9 mouse cellular contexts compared by ENCODE assay signal in genomic region chr14:46604886-46605531, GRCm38 (mm10).
DNase-seq lines count a peak whose midpoint lies in the region; ATAC-seq lines count a peak whose summit lies in the region.
"Had no signal": no experiment of that assay in that cellular context is flagged by ENCODE, and none has a peak within 500 bp of the region (broad histone marks: within the 10 kb centered on the region; RNA-seq: fewer than 3 reads in every experiment).

No protein-coding gene starts in this region.

- no peak overlapping the region for H3K9ac ChIP-seq in hindbrain, embryonic 11.5 days (ENCODE audit: low read depth, low read length)

- peak overlapping the region; percentile 21; the same call in 1 of the 2 replicates for H3K4me2 ChIP-seq in hindbrain, embryonic 11.5 days (replicated peaks; ENCODE audit: low read depth, low read length)

- no peak overlapping the region for H3K27ac ChIP-seq in hindbrain, embryonic 11.5 days (ENCODE audit: low read depth, low read length)
- H3K27ac ChIP-seq: macrophage had no signal

- DNase-seq in heart, adult 11 months, result peak; percentile 88
- no peak for DNase-seq in heart, adult 9 months (ENCODE audit: low spot score in 2 of 2)
- DNase-seq in cerebellum, postnatal 10 days, result peak; percentile 55 to 67
- DNase-seq in hindbrain, embryonic 11.5 days (ENCODE audit: low spot score), result peak; percentile 56
- DNase-seq in mesoderm, embryonic 11.5 days (ENCODE audit: low read depth, low spot score), result peak; percentile 89
- no peak for DNase-seq in ovary, adult 18-20 months (ENCODE audit: low spot score)
- no peak for DNase-seq in layer of hippocampus, adult 9-10 months (ENCODE audit: low spot score)
- DNase-seq in spleen, postnatal 10 days (ENCODE audit: low spot score in 2 of 2), result no peak

- H3K9me3 ChIP-seq in hindbrain, embryonic 11.5 days (ENCODE audit: control insufficient read depth, low read length), result no peaks in the 10 kb centered on the region

- WGBS in hindbrain, embryonic 11.5 days, result 7% methylated on average over 16 of the region's 16 CpGs

- no peaks in the 10 kb centered on the region for H3K27me3 ChIP-seq in hindbrain, embryonic 11.5 days (ENCODE audit: control insufficient read depth, insufficient read depth, low read length)

- H3K4me1 ChIP-seq in hindbrain, embryonic 11.5 days (replicated peaks; ENCODE audit: control insufficient read depth, insufficient read depth, low read length), result no peaks in the 10 kb centered on the region

- peak; percentile 79 for ATAC-seq in hindbrain, embryonic 11.5 days (ENCODE audit: low FRiP score)

- no peaks in the 10 kb centered on the region for H3K36me3 ChIP-seq in hindbrain, embryonic 11.5 days (ENCODE audit: control insufficient read depth, insufficient read depth, low read length)

- H3K4me3 ChIP-seq in hindbrain, embryonic 11.5 days (ENCODE audit: low read depth, low read length), result no peak overlapping the region

Comparison
In these comparisons a context has a peak if more than half of its experiments do, and no peak if none do; other contexts are left out.
1. DNase-seq: peak in heart, adult 11 months (single experiment), cerebellum, postnatal 10 days (2 of 2), hindbrain, embryonic 11.5 days (single experiment) and mesoderm, embryonic 11.5 days (single experiment); none in heart, adult 9 months (0 of 2), ovary, adult 18-20 months (single experiment), layer of hippocampus, adult 9-10 months (single experiment) and spleen, postnatal 10 days (0 of 2).